Mouse (Mus musculus): ENCODE results near the gene Ap2a1. TPM values are rescaled to one million over a fixed set of nuclear protein-coding genes. Genes with fewer than 3 reads are reported as not detected.

The Ap2a1 gene
- polyA plus RNA-seq, 1 experiment from 2014 or later = 74.2 TPM

DNA sequence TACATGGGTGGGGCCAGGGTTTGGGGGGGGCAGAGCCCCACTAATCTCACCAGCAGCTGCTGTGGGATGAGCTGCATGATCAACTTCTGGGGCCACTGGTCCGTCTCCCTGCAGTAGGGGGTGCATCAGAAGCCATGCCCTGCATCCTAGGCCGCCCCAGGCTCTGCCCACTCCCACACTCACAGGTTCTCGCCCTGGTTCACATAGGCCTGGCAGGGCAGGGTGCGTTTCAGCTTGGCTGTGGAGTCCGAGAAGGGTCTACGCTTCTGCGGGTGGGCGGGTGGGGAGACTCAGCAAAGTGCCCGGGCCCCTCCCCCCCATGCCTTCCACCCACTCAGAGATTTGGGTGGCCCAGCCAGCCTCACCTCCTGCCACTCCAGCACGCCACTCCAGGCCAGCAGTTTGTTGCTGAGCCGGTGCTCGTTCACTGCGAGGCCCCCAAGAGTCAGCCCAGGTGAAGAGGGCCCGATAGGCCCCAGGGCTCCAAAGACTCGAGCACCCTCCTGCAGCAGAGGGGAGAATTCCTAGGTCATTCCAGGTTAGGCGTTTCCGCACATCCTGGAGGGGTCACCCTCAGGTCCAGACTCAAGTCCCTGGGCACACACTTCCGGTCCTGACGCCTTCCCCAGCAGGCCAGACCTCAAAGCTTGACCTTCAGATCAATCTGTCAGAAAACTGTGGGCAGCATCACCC is 62.1 kb downstream of the Ap2a1 start:
- H3K36me3 ChIP-seq = peaks cover 61% of the 10 kb centered on the region
- H3K27ac ChIP-seq (replicated peaks) = peak overlapping the region; percentile 55
- peaks cover 55% of the 10 kb centered on the region for H3K4me1 ChIP-seq

DNA sequence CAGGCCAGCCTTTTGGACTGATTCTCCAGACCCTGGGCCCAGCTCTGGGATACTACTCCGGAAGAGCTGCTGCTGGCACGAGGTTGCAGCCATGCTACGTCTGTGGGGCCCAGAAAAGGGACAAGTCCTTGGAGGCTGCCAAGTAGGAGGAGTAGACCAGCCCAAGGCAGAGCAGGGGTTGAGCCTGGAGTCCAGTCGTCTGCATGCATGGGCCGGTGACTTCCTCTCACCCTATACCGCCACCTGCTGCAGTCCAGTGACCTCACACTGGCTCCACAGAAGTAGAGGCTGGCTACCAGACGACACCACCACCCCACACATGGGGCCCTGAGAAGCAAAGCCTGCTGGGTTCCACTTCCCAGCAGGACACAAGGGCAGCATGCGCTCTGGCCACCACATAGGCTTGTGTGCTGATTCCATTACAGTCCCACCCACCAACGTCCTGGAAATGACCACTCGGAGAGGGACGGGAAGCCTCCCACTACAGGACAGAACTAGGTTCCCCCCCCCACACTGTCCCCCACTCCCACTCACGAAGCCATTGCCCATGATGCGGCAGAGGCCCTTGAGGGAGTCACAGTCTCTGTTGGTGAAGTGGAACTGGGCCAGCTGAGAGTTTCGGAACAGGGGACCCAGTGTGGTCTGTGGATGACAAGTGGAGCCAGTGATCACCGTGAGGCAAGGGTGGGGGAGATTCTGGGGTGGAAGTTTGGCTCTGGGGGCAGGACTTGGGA is 62.9 kb downstream of the Ap2a1 start:
- Histone ChIP-seq H3K27ac (replicated peaks) (peak overlapping the region; percentile 55; the same call in 1 of the 2 replicates), H3K9me3 (replicated peaks) (no peaks in the 10 kb centered on the region), H3K4me3 (peak overlapping the region; percentile 98), H3K4me1 (peaks cover 55% of the 10 kb centered on the region), H3K27me3 (ENCODE audit: low read depth, poor library complexity, severe bottlenecking) (no peaks in the 10 kb centered on the region), H3K36me3 (peaks cover 68% of the 10 kb centered on the region)
- DNase-seq (ENCODE audit: low spot score) = no peak
- WGBS = 76% methylated on average over 15 of the region's 15 CpGs

More for the DNA sequence above, 62.1 kb downstream of the Ap2a1 start:
- Histone ChIP-seq H3K4me3 (peak overlapping the region; percentile 98), H3K27me3 (ENCODE audit: low read depth, poor library complexity, severe bottlenecking) (no peaks in the 10 kb centered on the region), H3K9me3 (replicated peaks) (no peaks in the 10 kb centered on the region)
- 82% methylated on average over 19 of the region's 19 CpGs for WGBS
- no peak for DNase-seq (ENCODE audit: low spot score)

DNA sequence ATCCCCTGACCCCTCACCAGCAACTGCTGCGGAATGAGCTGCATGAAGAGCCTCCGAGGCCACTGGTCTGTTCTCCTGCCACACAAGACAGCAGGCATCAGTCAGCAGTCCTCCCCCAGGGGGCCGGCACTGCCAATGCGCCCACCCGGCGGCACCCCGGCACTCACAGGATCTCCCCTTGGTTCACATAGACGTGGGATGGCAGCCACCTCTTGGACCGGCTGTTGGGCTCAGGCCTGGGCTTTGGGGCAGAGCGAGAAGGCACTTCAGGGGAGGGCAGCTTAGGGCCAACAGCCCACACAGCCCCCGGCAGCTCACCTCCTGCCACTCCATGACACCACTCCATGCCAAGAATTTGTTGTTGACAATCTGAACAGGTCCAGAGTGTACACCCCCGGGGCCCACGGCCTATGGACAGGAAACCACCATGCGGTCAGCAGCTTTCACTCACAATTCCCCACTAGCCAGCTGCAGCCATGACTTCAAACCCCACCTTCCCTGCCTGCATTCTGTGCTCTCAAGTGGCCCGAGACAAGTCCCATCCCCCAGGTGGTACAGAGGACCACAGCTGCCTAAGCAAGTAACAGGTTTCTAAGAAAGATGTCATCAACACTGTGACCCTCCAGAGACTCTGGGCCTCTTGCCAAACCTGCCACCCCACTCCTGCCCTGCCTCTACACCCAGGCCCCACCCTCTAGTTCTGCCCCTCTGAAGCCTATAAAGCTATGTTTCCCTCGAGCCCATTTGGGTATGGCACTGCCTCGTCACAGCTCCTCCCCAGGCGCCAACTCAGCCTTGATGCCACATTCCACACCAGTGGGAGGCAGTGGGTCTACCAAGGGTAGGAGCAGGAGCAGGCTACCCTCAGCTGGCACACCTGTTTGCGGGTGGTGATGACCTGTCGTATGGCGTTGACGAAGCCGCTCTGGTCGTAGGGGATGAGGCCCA is 64.4 kb downstream of the Ap2a1 start:
- 0 out of 2 replicates have a peak overlapping the region, but pooled peaks have one; percentile 28 for H3K27ac ChIP-seq (replicated peaks)
- H3K4me1 ChIP-seq = peaks cover 53% of the 10 kb centered on the region
- DNase-seq (ENCODE audit: low spot score) = no peak
- no peaks in the 10 kb centered on the region for H3K27me3 ChIP-seq (ENCODE audit: low read depth, poor library complexity, severe bottlenecking)
- H3K36me3 ChIP-seq = peaks cover 81% of the 10 kb centered on the region
- 92% methylated on average over 24 of the region's 24 CpGs for WGBS
- H3K9me3 ChIP-seq (replicated peaks) = no peaks in the 10 kb centered on the region
- H3K4me3 ChIP-seq = peak overlapping the region; percentile 30

DNA sequence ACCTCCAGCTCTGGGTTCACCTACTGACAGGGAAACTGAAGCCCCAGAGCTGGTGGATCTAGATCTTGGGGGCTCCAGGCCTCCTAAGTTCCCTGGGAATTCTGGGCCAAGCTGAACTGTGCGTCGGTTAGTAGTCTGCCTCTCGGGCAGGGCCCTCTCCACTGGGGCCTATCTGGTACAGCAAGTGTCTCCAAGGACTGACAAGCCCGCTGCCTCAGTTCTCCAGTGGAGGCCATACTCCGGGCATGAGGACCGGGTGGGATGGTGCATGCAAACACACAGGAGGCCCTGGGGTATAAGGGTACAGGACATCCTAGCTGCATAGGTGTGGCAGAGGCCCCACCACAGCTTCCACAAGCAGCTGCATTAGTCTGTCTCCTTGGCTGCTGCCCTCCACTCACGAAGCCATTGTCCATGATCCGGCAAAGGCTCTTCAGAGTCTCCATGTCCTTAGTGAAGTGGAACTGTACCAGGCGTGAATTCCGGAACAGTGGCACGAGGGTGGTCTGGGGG is 65.3 kb downstream of the Ap2a1 start:
- H3K36me3 ChIP-seq = peaks cover 85% of the 10 kb centered on the region
- no peaks in the 10 kb centered on the region for H3K9me3 ChIP-seq (replicated peaks)
- H3K27me3 ChIP-seq (ENCODE audit: low read depth, poor library complexity, severe bottlenecking) = no peaks in the 10 kb centered on the region
- DNase-seq (ENCODE audit: low spot score) = no peak
- peaks cover 52% of the 10 kb centered on the region for H3K4me1 ChIP-seq
- no peak overlapping the region for H3K27ac ChIP-seq (replicated peaks)
- 89% methylated on average over 11 of the region's 11 CpGs for WGBS
- H3K4me3 ChIP-seq = peak overlapping the region; percentile 30; the same call in 1 of the 2 replicates

DNA sequence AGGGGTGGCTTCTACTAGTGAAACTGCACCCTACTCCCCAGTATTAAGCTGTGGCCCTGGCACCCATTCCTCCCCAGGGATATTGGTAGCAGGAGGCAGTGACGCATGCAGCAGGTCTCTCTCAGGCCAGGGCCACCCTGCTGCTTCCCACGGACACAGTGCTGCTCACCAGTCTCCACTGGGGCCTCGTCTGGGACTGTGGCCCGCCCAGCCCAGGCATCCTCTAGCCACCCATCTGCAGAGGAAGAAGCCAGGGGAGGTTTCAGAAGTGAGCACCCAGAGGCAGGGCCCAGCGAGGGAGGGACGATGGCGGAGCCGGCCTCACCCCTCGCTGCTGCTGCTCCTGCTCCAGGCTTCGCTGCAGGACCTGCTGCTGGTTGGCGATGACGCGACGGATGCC is 66.1 kb downstream of the Ap2a1 start:
- WGBS = 93% methylated on average over 14 of the region's 14 CpGs
- H3K36me3 ChIP-seq = peaks cover 88% of the 10 kb centered on the region
- no peaks in the 10 kb centered on the region for H3K27me3 ChIP-seq (ENCODE audit: low read depth, poor library complexity, severe bottlenecking)
- H3K4me3 ChIP-seq = peak overlapping the region; percentile 17
- DNase-seq (ENCODE audit: low spot score) = no peak
- H3K4me1 ChIP-seq = peaks cover 53% of the 10 kb centered on the region
- no peak overlapping the region for H3K27ac ChIP-seq (replicated peaks)
- no peaks in the 10 kb centered on the region for H3K9me3 ChIP-seq (replicated peaks)

DNA sequence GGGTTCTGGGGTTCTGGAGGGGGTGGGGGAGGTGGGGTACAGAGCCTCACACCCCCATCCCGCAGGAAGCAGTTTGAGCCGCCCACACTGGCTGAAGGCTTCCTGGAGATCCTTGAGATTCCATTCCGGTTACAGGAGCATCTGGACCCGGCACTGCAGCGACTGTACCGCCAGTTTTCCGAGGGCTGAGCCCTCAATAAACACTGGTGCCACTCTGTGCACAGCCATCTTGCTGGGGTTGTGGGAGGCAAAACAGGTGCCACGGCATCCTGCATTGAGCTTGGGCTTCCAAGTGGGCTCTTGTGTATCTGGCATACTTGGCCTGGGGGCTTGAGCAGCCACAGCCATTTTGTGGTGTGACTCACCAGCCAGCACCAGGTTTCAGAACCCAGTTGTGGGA is 66.9 kb downstream of the Ap2a1 start:
- WGBS = 93% methylated on average over 8 of the region's 8 CpGs
- peaks cover 53% of the 10 kb centered on the region for H3K4me1 ChIP-seq
- H3K9me3 ChIP-seq (replicated peaks) = no peaks in the 10 kb centered on the region
- no peak overlapping the region for H3K27ac ChIP-seq (replicated peaks)
- H3K36me3 ChIP-seq = peaks cover 80% of the 10 kb centered on the region
- H3K27me3 ChIP-seq (ENCODE audit: low read depth, poor library complexity, severe bottlenecking) = no peaks in the 10 kb centered on the region
- no peak for DNase-seq (ENCODE audit: low spot score)
- no peak overlapping the region; the same call in 1 of the 2 replicates for H3K4me3 ChIP-seq

DNA sequence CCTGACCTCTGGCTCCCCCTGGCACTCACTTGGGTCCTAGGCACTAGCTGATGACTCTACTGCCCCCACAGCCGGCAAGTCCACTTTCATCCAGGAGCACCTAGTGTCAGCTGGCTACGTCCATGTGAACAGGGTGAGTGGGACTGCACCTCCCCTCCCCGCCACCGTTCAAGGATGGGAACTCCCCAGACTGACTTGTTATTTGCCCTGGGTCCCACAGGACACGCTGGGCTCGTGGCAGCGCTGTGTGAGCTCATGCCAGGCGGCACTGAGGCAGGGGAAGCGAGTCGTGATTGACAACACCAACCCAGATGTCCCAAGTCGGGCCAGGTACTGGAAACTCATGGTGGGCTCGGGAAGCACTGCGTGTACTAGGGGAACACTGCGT is 67.9 kb downstream of the Ap2a1 start:
- peaks cover 70% of the 10 kb centered on the region for H3K36me3 ChIP-seq
- WGBS = 88% methylated on average over 14 of the region's 14 CpGs
- peaks cover 51% of the 10 kb centered on the region for H3K4me1 ChIP-seq
- no peak for DNase-seq (ENCODE audit: low spot score)
- H3K27ac ChIP-seq (replicated peaks) = peak overlapping the region; percentile 69; the same call in 1 of the 2 replicates
- H3K4me3 ChIP-seq = peak overlapping the region; percentile 9; the same call in 1 of the 2 replicates
- H3K27me3 ChIP-seq (ENCODE audit: low read depth, poor library complexity, severe bottlenecking) = no peaks in the 10 kb centered on the region
- H3K9me3 ChIP-seq (replicated peaks) = no peaks in the 10 kb centered on the region

DNA sequence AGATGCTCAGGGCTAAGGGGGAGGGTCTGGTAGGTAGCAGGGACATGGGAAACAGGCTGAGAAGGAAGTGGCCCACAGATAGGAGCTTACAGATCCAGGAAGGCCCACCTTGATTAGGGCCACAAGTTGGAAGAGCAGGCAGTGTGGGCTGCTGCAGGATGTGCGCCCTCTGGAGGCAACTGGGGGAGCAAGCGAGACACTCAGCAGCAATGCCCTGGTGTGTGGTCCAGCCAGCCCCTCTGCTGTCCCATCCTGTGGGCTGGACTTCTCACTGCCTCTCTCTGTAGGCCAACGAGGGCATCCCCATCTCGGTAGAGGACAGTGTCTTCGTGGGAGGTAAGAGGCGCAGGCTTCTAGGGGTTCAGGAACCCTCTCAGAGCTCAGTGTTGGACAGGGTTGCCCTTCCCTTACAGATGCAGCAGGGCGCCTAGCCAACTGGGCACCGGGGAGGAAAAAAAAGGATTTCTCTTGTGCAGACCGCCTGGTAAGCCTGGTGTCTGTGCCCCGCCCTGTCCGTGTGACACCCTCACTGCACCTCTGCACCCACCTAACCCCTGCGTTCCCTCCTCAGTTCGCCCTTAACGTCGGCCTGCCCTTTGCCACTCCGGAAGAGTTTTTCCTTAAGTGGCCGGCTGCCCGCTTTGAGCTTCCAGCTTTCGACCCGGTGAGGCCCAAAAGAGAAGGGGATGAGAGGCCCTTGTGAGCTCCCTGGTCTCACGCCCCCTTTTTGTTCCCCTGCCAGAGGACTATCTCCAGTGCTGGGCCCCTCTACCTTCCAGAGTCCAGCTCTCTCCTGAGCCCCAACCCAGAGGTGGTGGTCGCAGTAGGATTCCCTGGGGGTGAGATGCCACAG is 68.5 kb downstream of the Ap2a1 start:
- peak overlapping the region; percentile 34 for H3K4me3 ChIP-seq
- no peaks in the 10 kb centered on the region for H3K27me3 ChIP-seq (ENCODE audit: low read depth, poor library complexity, severe bottlenecking)
- peak overlapping the region; percentile 69 for H3K27ac ChIP-seq (replicated peaks)
- no peaks in the 10 kb centered on the region for H3K9me3 ChIP-seq (replicated peaks)
- WGBS = 59% methylated on average over 22 of the region's 22 CpGs
- peak; percentile 79 for DNase-seq (ENCODE audit: low spot score)
- H3K36me3 ChIP-seq = peaks cover 64% of the 10 kb centered on the region
- peaks cover 50% of the 10 kb centered on the region for H3K4me1 ChIP-seq

DNA sequence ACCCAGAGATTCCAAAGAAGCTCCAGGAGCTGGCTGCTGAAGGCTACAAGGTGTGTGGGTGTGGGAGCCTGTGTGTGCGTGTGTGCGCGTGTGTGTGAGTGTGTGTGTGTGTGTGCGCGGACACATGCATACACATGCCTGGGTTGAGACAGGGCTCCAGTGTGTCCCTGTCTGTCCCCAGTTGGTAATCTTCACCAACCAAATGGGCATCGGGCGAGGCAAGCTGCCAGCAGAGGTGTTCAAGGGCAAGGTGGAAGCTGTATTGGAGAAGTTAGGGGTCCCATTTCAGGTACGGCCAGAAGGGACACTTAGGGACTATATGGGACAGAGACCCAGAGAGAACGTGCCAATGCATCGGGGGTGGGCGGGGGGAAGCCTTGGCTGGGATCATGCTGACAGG is 69.4 kb downstream of the Ap2a1 start:
- Histone ChIP-seq H3K4me3 (0 out of 2 replicates have a peak overlapping the region, but pooled peaks have one; percentile 5), H3K36me3 (peaks cover 55% of the 10 kb centered on the region)
- WGBS = 92% methylated on average over 11 of the region's 11 CpGs

DNA sequence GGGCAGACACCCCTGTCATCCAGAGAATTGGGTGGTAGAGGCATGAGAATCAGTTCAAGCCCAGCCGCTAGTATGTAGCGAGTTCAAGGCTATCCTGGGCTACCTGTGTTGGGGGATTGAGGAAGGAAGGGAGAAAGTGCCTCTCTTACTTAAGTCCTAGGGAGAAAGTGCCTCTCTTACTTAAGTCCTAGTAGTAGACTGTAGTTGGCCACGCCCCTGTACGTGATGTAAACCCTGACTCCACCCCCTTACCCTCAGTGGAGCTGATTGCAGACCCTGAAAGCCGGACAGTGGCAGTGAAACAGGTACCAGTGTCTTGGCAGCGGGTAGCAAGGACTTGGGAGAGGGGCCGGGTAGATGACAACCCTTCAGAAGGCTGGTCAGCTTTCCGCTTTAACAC is 71.4 kb downstream of the Ap2a1 start:
- no peaks in the 10 kb centered on the region for H3K9me3 ChIP-seq (replicated peaks)
- H3K27ac ChIP-seq (replicated peaks) = peak overlapping the region; percentile 94
- WGBS = 32% methylated on average over 8 of the region's 8 CpGs
- peaks cover 40% of the 10 kb centered on the region for H3K36me3 ChIP-seq
- no peaks in the 10 kb centered on the region for H3K27me3 ChIP-seq (ENCODE audit: low read depth, poor library complexity, severe bottlenecking)
- peak overlapping the region; percentile 91 for H3K4me3 ChIP-seq
- DNase-seq (ENCODE audit: low spot score) = no peak
- peaks cover 71% of the 10 kb centered on the region for H3K4me1 ChIP-seq

More for the DNA sequence above, 69.4 kb downstream of the Ap2a1 start:
- H3K27ac ChIP-seq (replicated peaks) = no peak overlapping the region
- peaks cover 51% of the 10 kb centered on the region for H3K4me1 ChIP-seq
- H3K9me3 ChIP-seq (replicated peaks) = no peaks in the 10 kb centered on the region
- H3K27me3 ChIP-seq (ENCODE audit: low read depth, poor library complexity, severe bottlenecking) = no peaks in the 10 kb centered on the region
- no peak for DNase-seq (ENCODE audit: low spot score)

DNA sequence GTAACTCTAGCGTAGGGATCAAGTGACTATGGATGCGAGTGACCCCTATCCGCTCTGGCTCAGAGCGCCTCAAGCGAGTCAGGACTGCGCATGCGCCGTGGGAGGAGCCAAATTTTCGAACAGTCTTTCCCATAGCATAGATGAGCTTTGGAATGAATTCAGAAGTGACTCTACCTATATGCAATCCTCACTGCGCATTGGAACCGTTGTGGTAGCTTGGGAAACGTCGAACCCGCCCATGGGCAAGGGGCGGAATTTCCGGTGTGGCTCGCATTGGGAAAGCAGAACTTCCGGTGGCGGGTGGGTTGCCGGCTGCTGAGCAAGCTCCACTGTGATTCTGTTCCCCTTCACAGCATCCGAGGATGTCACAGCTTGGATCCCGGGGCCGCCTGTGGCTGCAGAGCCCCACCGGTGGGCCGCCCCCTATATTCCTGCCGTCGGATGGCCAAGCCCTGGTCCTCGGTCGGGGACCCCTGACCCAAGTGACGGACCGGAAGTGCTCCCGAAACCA is 72.2 kb downstream of the Ap2a1 start, which contains the start of gene Pnkp:
Pnkp (plus strand) TSS at position 98 of the 511 bp plus-strand sequence.
- under 1% methylated on average over 32 of the region's 32 CpGs for WGBS

More for the DNA sequence above, 72.2 kb downstream of the Ap2a1 start, which contains the start of gene Pnkp:
- Histone ChIP-seq H3K27me3 (ENCODE audit: low read depth, poor library complexity, severe bottlenecking) (no peaks in the 10 kb centered on the region), H3K36me3 (peaks cover 38% of the 10 kb centered on the region), H3K4me3 (peak within 1 kb of the TSS; percentile 91), H3K9me3 (replicated peaks) (no peaks in the 10 kb centered on the region), H3K27ac (replicated peaks) (peak within 1 kb of the TSS; percentile 94), H3K4me1 (peaks cover 78% of the 10 kb centered on the region)
- peak; percentile 90 for DNase-seq (ENCODE audit: low spot score)

All from midbrain, embryonic 10.5 days (tissue).